Mouse (Mus musculus) heart, adult 2 months (tissue): ENCODE measurements at regions not wholly inside any gene's neighbourhood (a gene's known extent, or its start where the extent isn't known, plus 50 kb on each side); places are given as distances from the start of the nearest gene placed in this dataset.

Source experiments
- CTCF ChIP-seq: fragments of 200-600 bp; IDR thresholded peaks from 2 replicates; pipeline ENCODE4 v1.8.1; 2022; ENCODE audit warnings: antibody characterized with exemption, mild to moderate bottlenecking, moderate library complexity
- EP300 ChIP-seq: fragments of 200-500 bp; IDR thresholded peaks from 2 replicates; pipeline ENCODE4 v1.6.1; 2011; ENCODE audit warnings: low read depth, low read length, control low read depth; ENCODE audit not compliant: insufficient read depth
- POLR2A ChIP-seq: fragments of 200-500 bp; IDR thresholded peaks from 2 replicates; pipeline ENCODE4 v1.6.1; 2011; ENCODE audit warnings: mild to moderate bottlenecking, low read depth, low read length, control low read depth; ENCODE audit not compliant: insufficient read depth

- no peak for TF ChIP-seq CTCF
- no peak for TF ChIP-seq POLR2A
- no peak for TF ChIP-seq EP300
These were observed 171.5 kb upstream of the Bmp4 start for GRCm38 (mm10) chr14:46562016-46562415.
